Mouse (Mus musculus) heart, adult 2 months (tissue): ENCODE measurements around the gene Gys2. TPM values are rescaled to one million over a fixed set of nuclear protein-coding genes. Genes with fewer than 3 reads are reported as not detected.

Source experiments
- DNase-seq, 2 experiments: peaks; one replicate each; pipeline ENCODE4 v3.0.0; 2021
- H3K27ac ChIP-seq: fragments of 200-600 bp; 2 replicates; pipeline ENCODE4 v1.8.1; 2022
- H3K27me3 ChIP-seq: fragments of 200-500 bp; 2 replicates; pipeline ENCODE4 v1.6.1; 2012; ENCODE audit warnings: mild to moderate bottlenecking, low read length, inconsistent platforms, mixed read lengths; ENCODE audit not compliant: control insufficient read depth, insufficient read depth
- H3K36me3 ChIP-seq: fragments of 200-500 bp; 2 replicates; pipeline ENCODE4 v1.6.1; 2012; ENCODE audit warnings: low read length, inconsistent platforms; ENCODE audit not compliant: control insufficient read depth, insufficient read depth
- H3K4me1 ChIP-seq: fragments of 200-500 bp; 2 replicates; pipeline ENCODE4 v1.6.1; 2011; ENCODE audit warnings: low read length; ENCODE audit not compliant: control insufficient read depth, insufficient read depth
- H3K4me3 ChIP-seq: fragments of 200-600 bp; 2 replicates; pipeline ENCODE4 v1.8.1; 2022
- H3K79me2 ChIP-seq: fragments of 200-500 bp; replicated peaks from 2 replicates; pipeline ENCODE4 v1.6.1; 2012; ENCODE audit warnings: mild to moderate bottlenecking, inconsistent platforms, low read length, moderate library complexity, mixed read lengths; ENCODE audit not compliant: control insufficient read depth, insufficient read depth
- H3K9ac ChIP-seq: fragments of 200-500 bp; 2 replicates; pipeline ENCODE4 v1.6.1; 2012; ENCODE audit warnings: low read depth, mild to moderate bottlenecking, control low read depth, inconsistent platforms, low read length, mixed read lengths
- CTCF ChIP-seq: fragments of 200-600 bp; IDR thresholded peaks from 2 replicates; pipeline ENCODE4 v1.8.1; 2022; ENCODE audit warnings: antibody characterized with exemption, mild to moderate bottlenecking, moderate library complexity
- EP300 ChIP-seq: fragments of 200-500 bp; IDR thresholded peaks from 2 replicates; pipeline ENCODE4 v1.6.1; 2011; ENCODE audit warnings: low read depth, low read length, control low read depth; ENCODE audit not compliant: insufficient read depth
- POLR2A ChIP-seq: fragments of 200-500 bp; IDR thresholded peaks from 2 replicates; pipeline ENCODE4 v1.6.1; 2011; ENCODE audit warnings: mild to moderate bottlenecking, low read depth, low read length, control low read depth; ENCODE audit not compliant: insufficient read depth
- WGBS: fragments of 180-500 bp; shearing (Covaris S2); methylation state at CpG from one replicate; pipeline ENCODE4 v1.1.7; 2018; 5-methylcytosine and 5-hydroxymethylcytosine counted together
- intact Hi-C: fragments of 180-260 bp; cut with DNase I; formaldehyde crosslinking; loops from one replicate; pipeline ENCODE4 v1.15.1; 2025
- polyA plus RNA-seq: library from polyadenylated mRNA; depleted of rRNA; stranded (reverse); fragments of >200 nt; gene quantifications from 2 replicates; pipeline ENCODE4 v1.2.3, GENCODE M21; 2012
- total RNA-seq, 2 experiments: library from RNA; stranded (reverse); gene quantifications; 2 replicates each; pipeline ENCODE4 v1.2.3; 2021

The Gys2 gene
- total and polyA plus RNA-seq, 3 experiments = 0.09 to 1.0 (median 0.39) TPM

DNA sequence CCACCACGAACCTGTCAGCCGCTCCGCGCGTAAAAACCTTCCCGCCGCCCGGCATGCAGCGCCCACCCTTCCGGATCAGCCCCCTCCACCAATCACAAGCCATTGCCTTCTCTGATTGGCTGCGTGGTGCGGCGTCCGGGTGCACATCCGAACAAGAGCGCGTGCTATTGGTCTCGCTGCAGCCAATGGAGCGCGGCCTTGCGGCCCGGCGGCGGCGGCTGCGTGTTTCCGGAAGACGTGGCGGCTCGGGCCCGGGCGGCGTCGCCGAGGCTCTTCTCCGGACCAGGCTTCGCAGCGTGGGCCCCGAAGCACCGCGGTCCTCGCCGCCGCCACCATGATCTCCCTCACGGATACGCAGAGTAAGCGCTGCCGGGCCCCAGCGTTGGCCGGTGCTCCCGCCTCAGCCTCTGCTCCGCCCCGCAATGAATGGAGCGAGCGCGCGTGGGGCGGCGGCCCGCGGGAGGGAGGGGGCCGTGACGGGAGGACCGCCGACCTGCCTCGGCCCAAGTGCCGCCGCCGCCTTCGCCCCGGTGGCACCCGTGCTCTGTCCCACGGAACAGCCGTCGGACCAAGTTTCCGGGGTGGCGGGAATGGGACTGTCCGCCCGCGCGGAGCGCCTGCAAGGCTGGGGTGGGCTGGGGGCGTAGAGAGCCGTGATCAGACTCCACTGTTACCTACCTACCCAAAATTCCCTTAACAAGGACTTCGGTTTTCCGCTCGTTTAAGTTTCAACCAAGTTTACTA is 85.7 kb downstream of the Gys2 start, which contains the start of the genes Recql and Golt1b:
Recql (minus strand) TSS at position 77 of the 744 bp plus-strand sequence.
Golt1b (plus strand) TSS at position 211 of the 744 bp plus-strand sequence.
- Histone ChIP-seq H3K9ac (peak within 1 kb of the TSS; percentile 85), H3K27ac (peak within 1 kb of the TSS; percentile 79), H3K79me2 (peaks cover 5% of the 10 kb centered on the region), H3K4me1 (peaks cover 3% of the 10 kb centered on the region), H3K36me3 (no peaks in the 10 kb centered on the region), H3K27me3 (no peaks in the 10 kb centered on the region), H3K4me3 (peak within 1 kb of the TSS; percentile 78)
- peak; percentile 98 to 99 for DNase-seq
- intact Hi-C loops = loop anchor here (2.0 to 5.0 kb wide), 2 partner anchors 40 to 130 kb away; no protein-coding TSS in a partner anchor
- TF ChIP-seq EP300 (no peak), CTCF (no peak), POLR2A (no peak; the same call in 1 of the 2 replicates)
- WGBS = under 1% methylated on average over 87 of the region's 87 CpGs

DNA sequence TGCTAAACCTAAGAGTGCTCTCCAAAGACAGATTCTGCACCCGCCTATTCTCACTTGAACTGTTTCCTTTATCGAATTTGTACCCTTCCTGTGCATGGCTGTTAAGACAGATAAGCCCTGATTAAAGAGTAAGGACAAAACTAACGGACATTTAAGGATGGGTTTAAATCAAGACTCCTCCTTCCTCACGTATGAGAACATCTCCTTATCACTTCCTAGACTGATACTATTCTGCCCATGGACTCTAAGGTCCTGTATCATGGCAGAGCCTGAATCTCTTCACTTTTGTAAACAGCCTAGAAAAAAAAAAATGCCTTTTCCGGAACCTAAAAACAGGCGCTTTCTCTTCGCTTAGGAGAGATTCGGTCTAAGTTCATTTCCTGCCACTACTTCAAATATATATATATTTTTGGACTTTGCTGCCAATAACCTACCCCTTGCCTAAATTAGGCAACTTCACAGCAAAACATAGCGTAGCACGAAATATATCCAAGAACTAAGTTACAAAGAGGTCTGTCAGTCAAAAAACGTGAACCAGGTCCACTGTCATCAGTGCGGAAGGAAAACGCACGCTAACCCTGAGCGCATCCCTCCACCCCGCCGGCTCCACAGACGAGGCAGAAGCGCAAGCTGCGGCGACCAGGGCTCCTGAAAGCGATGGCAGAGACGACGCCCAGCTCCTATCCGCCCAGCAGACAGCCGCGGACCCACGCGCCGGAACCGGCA is 86.5 kb downstream of the Gys2 start:
- DNase-seq = no peak
- intact Hi-C loops = loop anchor here (2.0 to 5.0 kb wide), 2 partner anchors 40 to 131 kb away; no protein-coding TSS in a partner anchor
- H3K9ac ChIP-seq = peak overlapping the region; percentile 85
- no peaks in the 10 kb centered on the region for H3K36me3 ChIP-seq
- peak overlapping the region; percentile 78 for H3K4me3 ChIP-seq
- peaks cover 3% of the 10 kb centered on the region; the same call in 1 of the 2 replicates for H3K4me1 ChIP-seq
- H3K79me2 ChIP-seq = peaks cover 5% of the 10 kb centered on the region
- no peak for TF ChIP-seq EP300
- no peak for TF ChIP-seq CTCF
- no peak for TF ChIP-seq POLR2A
- 2% methylated on average over 31 of the region's 31 CpGs for WGBS
- H3K27ac ChIP-seq = peak overlapping the region; percentile 64
- no peaks in the 10 kb centered on the region for H3K27me3 ChIP-seq

DNA sequence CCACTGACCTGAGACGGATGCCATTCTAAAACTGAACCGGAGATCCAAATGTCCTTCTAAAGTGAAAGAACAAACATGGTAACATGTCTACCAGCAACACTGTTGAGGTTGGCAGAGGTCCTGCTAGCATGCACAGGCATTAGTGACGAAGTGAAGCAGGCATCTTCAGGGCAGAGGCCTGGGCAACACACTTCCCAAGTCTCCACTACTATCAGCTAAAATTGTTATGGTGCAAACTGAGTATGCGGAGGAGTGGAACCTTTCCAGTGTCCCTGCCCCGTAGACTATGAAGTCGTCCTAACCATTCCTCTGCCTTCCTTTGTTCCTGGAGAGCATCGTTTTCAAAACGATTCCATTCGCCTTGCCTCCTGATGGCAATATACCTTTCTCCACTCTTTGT is 88.4 kb downstream of the Gys2 start:
- TF ChIP-seq CTCF (no peak), EP300 (no peak), POLR2A (no peak)
- Histone ChIP-seq H3K4me1 (peaks cover 3% of the 10 kb centered on the region; the same call in 1 of the 2 replicates), H3K27me3 (no peaks in the 10 kb centered on the region), H3K36me3 (no peaks in the 10 kb centered on the region), H3K4me3 (no peak overlapping the region), H3K27ac (no peak overlapping the region), H3K9ac (no peak overlapping the region), H3K79me2 (peaks cover 3% of the 10 kb centered on the region)
- no peak for DNase-seq
- 86% methylated on average over 9 of the region's 9 CpGs for WGBS
- intact Hi-C loops = no loop called here

DNA sequence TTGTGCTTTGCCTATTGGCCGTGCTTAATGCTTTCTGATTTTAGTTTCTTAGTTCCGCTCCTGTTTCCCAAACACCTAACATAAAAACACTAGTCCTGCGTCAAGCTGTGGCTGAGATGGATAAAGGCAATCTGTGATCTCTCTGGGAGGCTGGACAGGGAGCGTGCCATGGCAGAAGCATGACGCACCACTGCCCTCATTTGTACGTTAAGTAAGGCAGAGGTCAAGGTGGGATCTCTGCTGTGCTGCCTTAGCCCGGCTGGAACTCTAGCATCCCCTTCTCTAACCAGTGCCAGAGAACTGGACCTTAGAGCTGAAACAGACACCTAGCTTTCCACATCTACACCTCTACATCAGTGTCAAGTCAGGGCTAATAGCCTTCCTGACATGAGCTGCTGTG is 91.3 kb downstream of the Gys2 start:
- H3K79me2 ChIP-seq = no peaks in the 10 kb centered on the region
- H3K4me3 ChIP-seq = no peak overlapping the region
- no peak for DNase-seq
- H3K4me1 ChIP-seq = peaks cover 1% of the 10 kb centered on the region; the same call in 1 of the 2 replicates
- intact Hi-C loops = loop anchor here (2.0 kb wide), 1 partner anchor 375 kb away; the partner anchor contains the start of gene Cmas
- TF ChIP-seq CTCF = no peak
- TF ChIP-seq POLR2A = no peak
- TF ChIP-seq EP300 = no peak
- WGBS = 87% methylated on average over 7 of the region's 7 CpGs
- no peak overlapping the region for H3K27ac ChIP-seq
- H3K9ac ChIP-seq = no peak overlapping the region
- no peaks in the 10 kb centered on the region for H3K27me3 ChIP-seq
- no peaks in the 10 kb centered on the region for H3K36me3 ChIP-seq

DNA sequence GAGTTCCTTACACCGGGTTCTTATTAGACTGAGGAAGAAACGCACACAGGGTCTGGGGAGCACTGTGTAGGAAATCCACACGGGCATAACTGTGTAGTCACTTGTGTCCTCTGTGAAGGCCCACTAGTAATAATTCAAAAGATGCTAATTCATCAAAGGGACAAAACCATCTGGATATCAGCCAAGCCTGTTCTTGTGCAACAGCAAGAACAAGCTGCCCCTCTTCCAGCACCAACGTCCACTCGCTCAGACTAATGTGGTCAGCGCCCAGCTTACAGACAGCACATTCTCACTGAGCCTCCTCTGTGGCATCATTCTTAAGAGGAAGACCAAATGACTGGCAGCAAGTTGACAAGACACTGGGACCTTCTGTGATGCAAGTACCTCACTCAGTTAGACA is 92.9 kb downstream of the Gys2 start:
- Histone ChIP-seq H3K4me3 (no peak overlapping the region), H3K9ac (no peak overlapping the region), H3K36me3 (no peaks in the 10 kb centered on the region), H3K27ac (no peak overlapping the region), H3K79me2 (no peaks in the 10 kb centered on the region), H3K27me3 (no peaks in the 10 kb centered on the region), H3K4me1 (no peaks in the 10 kb centered on the region)
- 81% methylated on average over 6 of the region's 6 CpGs for WGBS
- TF ChIP-seq EP300 = no peak
- TF ChIP-seq CTCF = no peak
- DNase-seq = no peak
- intact Hi-C loops = no loop called here
